Mouse (Mus musculus) ZHBTc4 (cell line): Measurements from ENCODE around the gene Cpeb4.

Source experiments
- DNase-seq: peaks from one replicate; pipeline ENCODE4 v3.0.0-alpha.2; 2011; ENCODE audit warnings: low read depth, low spot score

The Cpeb4 gene

DNA sequence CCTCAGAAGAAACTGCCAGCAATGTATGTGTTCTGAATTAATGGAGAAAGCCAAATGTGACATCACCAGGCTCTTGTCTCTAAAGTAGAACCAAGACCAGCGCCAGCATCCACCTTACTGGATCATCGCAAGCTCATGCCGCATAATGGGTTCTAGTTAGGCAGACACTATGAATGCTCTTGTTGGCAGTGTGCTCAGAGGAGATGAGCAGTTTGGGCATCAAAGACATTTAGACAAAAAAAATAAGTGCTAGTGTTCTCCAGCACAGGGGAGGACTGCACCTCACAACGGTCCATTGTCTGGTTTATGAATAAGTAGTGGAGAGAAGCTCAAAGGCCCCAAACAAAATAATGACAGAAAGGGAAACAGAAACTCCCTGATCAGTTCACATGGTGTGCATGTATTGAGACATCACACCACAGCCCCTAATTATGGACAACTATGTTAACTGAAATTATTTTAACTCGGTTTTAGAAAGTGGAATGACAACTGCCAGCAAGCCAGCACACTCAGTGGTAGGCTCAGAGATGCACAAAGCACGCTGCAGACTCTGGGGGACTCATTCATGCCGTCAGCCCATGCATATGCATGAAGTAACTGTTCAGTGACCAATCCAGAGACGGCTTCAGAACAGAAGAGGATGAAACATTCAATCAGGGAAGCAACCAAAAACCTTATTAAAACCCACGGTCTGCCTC lies 25.1 kb upstream of the Cpeb4 start:
- no peak for DNase-seq

DNA sequence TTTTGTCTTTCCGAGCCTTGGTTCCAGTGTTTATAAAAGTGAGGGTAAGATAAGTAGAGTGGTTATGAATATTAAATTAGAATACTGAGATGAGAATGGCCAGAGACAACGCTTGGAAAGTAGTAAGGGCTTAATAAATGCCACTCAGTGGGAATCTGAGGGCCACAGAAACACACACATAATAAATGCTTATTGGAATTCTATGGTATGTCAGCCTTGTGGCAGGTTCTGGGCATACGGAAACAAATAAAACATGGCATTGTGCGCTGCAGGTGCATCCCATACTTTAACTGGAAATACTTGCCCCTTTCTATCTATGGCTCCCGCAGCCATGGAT lies 24.6 kb upstream of the Cpeb4 start:
- DNase-seq: no peak

DNA sequence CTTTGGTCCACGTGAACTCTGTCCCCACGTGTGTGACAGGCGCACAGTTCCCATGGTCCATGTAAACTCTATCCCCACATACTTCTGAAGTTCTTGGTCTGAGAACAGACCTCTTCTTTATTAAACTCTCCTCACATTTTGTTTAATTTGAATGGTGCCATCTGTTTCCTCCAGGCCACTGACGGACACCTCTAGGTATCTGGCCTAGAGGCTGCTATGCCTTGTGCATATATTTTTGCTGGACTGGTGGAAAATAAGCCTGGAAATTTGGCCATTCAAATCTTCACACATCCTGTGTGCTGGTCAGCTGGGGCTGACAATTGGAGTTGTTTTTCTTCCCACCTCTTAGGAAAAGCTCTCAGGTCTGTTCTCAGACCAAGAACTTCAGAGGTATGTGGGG lies 23.3 kb upstream of the Cpeb4 start:
- no peak for DNase-seq

DNA sequence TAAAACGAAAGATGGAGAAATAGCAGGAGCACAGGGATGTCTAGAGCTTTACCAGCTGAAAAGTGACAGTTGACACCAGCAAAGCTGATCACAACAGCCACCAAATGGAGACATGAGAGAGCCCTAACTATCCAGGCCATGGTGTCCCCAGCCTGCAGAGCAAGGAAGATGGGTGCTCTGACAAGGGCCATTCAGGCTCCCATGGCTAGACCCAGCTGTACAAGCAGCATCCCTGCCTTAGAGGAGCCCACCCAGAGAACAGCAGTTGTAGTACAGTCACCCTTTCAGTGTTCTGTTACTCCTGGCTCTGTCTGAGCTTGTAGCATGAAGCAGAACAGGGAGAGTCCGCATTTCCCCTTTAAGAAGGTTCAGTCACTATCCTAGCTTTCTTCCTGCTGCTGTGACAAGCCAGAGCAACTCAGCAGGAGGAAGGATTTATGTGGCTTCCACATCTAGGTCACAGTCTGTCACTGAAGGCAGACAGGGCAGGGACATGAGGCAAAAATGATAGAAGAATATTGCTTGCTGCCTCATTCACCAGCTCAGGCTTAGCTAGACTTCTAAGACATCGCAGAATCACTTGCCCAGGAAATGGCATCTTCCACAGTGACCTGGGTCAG lies 21.7 kb upstream of the Cpeb4 start:
- DNase-seq: no peak

DNA sequence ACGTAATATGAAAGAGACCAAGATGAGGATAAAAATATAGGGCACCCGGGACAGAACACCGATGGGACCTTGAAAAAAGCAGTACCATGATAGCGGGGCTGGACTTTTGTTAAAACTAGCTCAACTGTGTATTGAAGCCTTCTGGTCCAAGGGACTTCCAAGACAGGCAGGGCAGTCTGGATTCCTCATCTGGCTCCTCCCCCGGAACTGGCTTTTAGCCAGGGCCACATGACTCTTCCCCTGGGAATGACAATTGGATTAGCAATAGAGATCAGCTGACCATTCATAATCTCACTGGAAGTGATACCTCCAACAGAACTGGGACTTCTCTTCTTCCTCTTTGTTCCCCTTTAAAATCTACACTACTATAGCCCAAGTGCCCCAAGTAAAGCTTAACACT lies 21.0 kb upstream of the Cpeb4 start:
- DNase-seq: peak; percentile 27

DNA sequence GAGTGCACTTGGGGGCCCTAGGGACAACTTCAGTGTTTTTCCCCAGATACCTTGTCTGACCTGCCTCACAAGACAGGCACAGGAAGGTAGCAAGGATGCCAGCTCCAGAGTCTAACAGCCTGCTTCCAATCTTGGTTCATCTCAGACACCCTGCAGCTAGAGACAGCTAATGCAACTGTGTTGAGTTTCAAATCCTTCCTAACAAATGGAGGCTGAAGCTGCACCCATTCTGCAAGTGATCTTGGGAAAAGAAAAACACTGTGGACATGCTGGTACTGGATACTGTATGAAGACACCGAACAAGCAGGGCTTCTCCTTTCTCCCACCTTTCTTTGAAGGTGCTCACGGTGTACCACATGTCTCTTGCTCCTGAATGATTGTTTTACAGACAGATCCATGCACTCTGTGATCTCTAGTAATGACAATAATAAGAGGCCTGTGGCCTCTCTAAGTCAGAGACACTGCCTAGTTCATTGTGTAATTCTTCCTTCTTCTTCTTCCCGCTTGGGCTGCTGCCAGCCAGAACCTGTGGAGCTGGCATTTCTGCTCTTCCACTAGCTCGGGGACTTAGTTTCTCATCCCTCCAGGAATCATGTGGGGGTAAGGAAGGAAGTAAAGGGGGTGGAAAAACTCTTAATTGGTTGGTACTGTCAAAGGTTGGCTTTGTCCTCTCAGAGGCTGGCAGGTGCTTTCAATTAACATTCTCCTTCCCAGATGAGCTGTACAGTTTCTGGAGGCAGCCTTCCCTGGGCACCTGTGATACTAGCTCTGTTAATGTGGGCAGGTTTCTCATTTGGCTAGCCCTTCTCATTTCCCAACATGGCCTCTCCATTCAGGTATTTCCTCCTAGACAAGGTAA lies 20.1 kb upstream of the Cpeb4 start:
- no peak for DNase-seq

DNA sequence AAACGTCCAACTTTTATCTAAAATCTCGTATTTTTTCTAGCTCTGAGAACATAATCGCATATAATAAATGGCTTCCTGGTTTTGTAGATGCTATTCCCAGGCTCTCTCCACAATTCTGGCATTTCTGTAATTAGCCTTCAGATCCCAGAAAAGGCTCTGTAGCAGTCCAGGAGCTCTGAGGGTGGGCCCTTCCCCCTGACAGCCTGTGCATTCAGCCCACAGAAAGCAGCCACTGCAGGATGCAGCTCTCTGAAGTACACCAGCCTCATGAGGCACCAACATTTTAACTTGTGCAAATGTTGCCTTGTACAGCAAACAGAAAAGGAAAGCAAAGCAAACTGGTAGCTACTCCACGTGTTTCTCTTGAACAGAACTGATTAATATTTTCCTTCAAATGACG lies 17.1 kb upstream of the Cpeb4 start:
- DNase-seq: no peak

DNA sequence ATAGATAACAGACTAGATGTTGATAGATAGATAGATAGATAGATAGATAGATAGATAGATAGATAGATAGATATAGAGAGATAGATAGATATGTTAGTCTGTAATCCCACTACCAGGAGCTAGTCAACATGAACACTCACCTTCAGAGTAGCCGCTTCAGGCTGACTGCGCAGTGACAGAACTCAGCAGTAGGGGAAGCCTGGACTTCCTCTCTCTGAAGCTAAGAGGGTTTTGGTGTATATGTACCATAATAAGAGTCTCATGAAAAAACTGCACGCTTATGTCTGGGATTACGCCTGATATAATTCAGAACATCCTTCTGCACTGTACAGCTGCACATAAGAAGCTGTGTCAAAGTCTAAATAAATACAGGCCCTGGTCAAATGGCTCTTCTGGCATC lies 14.5 kb upstream of the Cpeb4 start:
- no peak for DNase-seq

DNA sequence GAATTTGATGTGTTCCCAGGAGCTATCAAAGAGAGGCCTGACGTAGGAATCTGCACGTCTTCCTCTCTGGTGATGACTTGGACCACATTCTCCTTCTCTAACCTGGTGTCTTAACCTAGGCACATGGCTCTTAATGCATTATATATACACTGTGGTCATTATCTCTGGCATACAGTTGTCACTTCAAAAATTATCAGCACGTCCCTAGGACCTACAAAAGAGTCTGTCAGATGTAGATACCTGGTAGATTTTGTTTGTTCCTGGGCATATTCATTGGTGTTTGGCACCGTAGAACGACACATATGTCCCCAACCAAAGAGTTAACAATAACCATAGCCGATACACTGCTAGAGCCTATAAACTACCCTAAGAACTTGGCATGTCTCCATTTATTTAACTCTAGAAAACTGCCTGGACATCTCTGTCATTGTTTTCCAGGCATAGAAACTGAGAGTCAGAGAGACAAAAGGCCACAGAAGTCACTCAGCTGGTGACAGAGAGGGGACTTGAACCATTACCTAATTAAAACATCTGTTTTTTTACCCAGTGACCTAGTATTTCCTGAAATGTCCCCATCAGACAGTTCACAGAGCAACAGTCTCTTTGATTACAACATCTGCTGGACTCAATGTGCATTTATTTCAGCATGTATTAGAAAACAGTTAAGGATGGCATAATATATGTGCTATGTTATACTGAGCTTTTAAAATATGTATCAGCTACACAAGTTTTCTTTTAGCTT lies 10.7 kb upstream of the Cpeb4 start:
- no peak for DNase-seq

DNA sequence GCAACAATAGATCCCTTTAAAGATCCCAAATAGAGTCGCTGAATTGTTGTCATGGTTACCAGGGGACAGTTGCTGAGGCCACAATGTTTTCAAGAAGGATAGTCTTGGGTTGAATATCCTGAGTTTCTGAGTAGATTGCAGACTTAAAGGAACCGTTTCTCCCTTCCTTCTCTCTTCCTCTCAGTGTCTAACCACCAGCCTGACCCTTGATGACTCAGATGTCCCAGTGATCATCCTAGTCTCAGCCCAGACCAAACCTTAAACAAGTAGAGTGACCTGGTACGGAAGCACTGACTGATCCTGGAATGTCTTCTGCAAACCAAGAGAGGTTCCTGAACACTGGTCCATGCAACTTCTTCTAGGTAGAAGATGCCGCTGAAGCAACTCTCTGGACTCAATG lies 4.0 kb upstream of the Cpeb4 start:
- no peak for DNase-seq

DNA sequence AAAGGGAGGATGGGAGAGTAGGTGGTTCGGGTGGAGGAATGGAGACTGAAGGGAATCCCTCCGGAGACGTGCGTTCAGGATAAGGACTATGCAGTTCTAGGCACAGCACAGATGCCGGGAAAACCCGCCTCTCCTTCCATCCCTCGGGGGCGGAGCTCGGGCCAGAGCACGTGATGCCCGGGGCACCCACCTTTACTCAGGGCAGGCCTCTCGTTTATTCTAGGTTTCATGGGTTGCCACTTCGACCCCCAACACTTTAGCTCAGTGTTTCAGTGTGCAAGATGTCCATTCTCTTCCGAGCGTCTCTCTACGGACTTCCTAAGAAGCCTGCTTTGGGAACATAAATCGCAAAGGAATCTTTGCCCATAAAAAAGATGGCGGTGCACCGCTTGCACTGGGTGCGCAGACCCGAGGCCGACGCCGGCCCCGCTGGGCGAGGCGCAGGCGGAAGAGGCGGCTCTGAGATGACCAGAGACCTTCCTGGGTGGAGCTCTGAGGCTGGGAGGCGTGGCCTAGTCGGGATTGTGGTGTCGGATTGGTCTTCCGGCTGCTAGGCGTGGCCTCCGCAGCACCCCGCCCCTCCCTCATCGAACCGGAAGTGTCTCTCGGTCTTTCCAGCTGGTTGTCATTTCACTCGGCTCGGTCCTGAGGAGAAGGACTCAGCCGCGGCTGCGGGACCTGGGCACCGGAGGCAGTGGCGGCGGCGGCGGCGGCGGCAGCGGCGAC lies 1.6 kb upstream of the Cpeb4 start:
- DNase-seq: peak; percentile 99

DNA sequence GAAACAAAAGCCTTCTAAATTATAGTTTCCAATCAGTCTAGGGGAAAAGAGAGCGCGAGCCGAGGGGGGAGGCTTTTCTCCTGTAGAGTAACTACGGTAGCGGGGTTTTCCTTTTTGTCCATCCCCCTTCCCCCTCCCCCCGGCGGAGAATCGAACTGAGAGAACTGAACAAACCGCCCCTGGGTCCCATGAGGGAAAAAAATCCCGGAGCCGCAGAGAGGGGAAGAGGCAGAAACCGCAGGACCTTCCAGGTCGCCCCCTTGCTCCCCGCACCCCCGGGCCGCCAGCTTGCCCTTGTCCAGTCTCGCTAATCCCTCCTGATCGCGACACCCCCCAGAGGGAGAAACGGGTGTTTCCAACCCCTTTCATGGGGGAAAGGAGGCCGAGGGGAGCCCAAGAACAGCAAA lies 873 bp upstream of the Cpeb4 start:
- DNase-seq: peak; percentile 53

DNA sequence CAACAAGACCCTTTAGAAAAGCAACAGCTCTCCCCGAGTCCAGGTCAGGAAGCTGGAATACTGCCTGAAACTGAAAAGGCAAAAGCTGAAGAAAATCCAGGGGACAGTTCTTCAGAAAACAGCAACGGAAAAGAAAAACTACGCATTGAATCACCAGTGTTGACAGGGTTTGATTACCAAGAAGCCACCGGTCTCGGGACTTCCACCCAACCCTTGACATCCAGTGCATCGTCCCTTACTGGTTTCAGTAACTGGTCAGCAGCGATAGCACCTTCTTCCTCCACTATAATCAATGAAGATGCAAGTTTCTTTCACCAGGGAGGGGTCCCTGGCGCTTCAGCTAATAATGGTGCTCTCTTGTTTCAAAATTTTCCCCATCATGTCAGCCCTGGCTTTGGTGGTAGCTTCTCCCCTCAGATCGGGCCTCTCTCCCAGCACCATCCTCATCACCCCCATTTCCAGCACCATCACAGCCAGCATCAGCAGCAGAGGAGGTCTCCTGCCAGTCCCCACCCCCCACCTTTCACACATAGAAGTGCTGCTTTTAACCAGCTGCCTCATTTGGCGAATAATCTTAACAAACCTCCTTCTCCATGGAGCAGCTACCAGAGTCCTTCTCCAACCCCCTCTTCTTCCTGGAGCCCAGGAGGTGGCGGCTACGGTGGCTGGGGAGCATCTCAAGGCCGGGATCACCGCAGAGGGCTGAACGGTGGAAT lies 693 bp downstream of the Cpeb4 start:
- DNase-seq: no peak

DNA sequence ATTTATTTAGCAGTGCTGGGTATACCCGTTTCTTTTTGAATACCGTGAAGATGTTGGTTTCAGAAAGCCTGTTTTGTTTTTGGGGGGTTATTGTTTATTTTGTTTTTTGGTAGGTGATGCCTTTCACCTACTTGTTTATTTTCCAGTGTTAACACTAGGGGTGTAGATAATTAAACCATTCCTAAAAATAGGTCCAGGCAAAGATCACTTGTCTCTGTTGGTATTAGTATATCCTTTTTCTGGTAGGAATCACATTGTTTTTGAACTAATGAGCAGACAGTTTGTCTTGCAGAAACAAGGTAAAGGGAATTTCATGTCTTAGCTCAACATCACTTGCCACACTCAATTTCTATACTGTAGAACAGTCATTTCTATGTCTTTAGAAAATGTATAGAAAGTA lies 2.1 kb downstream of the Cpeb4 start:
- no peak for DNase-seq

DNA sequence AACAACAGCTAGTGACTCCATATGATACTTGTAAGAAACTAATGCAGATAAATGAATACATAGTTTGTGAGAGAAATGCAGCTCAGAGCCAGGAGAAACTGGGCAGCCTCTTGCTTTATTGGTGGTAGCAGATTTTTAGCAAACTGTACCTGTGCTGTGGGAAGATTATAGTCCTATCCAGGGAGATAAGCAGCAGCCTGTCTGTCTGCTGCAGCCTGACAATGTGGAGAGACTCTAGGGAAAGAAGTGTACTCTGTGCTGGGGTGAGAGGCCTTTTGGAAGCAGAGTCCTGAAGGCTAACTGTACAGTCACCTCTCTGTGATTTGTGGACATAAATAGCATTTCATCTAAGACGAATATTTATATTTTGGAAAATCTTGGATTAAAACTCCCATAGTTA lies 11.7 kb downstream of the Cpeb4 start:
- DNase-seq: no peak

DNA sequence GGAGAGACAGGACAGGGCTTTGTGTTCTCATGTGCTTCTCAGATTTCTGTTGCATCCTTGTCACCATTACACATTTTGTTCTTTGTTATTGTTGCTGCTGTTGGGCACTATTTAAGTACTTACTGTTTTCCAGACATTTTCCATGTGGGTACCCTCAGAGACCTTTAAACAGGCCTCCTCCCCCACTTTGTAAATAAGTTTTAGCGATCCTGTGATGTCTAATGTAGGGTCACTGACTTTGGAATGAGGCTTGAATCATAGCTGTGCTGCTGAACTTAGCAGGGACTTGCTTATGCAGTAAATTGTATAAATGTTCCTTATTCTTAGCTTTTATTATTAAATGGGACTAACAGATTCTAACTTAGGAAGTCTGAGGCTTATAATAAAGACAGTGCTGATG lies 13.8 kb downstream of the Cpeb4 start:
- no peak for DNase-seq

DNA sequence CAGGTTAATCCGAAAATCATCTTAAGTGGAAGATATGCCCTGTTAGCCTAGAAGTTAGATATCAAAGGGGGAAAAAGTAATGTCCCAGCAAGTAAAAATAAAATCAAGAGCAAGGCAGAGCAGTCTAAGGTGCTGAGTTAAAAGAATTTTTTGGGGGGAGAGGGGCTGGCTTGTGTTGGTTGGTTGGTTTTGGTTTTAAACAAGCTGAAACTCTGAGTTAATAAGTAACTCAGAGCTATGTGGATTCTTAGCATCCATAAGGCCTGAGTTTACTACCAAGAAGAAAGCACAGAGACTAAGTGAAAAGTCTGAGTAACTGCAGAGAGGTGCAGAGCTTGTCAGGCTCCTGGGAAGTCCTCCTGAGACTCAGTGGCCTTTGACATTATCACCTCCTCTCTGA lies 16.2 kb downstream of the Cpeb4 start:
- DNase-seq: no peak

DNA sequence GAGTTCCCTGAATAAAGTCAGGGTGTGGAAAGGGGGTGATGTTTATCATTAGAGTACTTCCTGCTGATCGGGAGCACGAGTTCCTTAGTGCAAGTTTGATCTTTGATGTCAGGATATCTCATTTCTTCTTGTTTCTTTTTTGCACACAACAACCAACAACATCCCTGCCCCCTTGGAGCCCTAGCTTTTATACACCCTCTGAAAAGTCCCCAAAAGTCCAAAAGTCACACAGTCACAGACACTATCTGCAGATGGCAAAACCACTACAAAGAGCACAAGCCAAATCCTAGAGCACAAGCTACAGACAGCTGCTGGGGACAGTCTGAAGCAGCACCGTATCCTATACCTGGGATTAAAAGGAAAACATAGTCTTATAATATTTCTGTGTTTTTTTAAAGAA lies 20.1 kb downstream of the Cpeb4 start:
- DNase-seq: no peak

DNA sequence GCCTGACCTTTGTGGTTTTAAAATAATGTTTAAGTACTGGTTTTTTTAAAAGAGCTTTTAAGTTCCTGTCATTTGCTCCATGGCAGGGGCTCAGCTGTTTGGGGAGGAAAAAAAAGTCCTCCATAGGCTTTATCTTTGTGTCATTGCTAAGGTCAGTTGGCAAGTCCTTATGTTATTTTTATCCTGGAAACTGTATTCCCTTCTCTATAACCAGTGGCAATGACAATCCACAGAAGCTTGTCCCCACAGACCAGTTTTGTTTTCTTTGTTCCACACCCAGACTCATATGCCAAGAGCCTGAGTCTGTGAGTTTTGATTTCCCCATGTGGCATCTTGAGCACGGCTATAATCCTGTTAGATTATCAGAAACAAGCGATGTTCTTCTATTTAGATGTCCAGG lies 21.6 kb downstream of the Cpeb4 start:
- no peak for DNase-seq

DNA sequence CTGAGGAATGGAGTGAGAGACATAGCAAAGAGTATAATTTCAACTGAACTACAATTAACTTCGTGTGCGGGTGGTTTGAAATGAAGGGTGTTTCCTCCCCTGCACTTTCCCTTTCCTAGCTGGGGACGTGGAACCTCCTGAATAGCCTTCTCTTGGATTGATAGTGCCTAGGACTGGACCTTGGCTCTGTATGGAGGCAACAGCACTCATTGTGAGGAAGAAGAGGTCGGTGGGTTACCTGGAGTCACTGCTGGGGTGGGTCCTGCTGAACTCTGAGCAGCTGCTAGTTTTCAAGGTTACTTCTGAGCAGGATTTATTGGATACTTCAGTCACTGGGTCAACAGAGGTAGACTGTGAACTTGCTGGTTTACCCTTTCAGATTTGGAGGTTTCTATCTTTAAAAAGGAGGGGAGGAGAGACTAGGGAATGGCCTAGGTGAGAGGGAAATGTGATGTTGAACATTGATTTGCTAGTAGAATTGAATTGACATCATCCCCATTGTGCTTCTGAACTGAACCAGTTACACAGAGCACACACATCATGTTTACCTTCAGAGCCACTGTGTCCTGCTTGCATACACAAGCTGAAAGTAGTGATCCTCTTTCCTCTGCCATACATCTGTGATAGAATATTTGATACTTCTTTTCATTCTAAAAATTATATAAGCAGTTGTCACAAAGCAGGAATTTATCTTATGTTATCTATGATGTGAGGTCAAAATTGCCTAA lies 24.2 kb downstream of the Cpeb4 start:
- no peak for DNase-seq
